Mouse (Mus musculus) G1E (cell line): ENCODE data around the gene Vwce.

Experiments
- CTCF ChIP-seq: IDR thresholded peaks from 2 replicates; pipeline ENCODE4 v1.5.1; 2012; ENCODE audit warnings: low read depth, low read length, inconsistent platforms, mixed read lengths
- GATA1 ChIP-seq: IDR thresholded peaks from 2 replicates; pipeline ENCODE4 v1.6.1; 2012; ENCODE audit warnings: borderline replicate concordance, low read length, inconsistent platforms, mixed read lengths
- POLR2AphosphoS5 ChIP-seq: IDR thresholded peaks from 2 replicates; pipeline ENCODE4 v1.6.1; 2012; ENCODE audit warnings: low read depth, low read length, inconsistent platforms; ENCODE audit not compliant: insufficient replicate concordance
- TAL1 ChIP-seq: conservative IDR thresholded peaks from 2 replicates; pipeline ENCODE4 v1.6.1; 2012; ENCODE audit warnings: low read depth, low read length, inconsistent platforms, mixed read lengths

DNA sequence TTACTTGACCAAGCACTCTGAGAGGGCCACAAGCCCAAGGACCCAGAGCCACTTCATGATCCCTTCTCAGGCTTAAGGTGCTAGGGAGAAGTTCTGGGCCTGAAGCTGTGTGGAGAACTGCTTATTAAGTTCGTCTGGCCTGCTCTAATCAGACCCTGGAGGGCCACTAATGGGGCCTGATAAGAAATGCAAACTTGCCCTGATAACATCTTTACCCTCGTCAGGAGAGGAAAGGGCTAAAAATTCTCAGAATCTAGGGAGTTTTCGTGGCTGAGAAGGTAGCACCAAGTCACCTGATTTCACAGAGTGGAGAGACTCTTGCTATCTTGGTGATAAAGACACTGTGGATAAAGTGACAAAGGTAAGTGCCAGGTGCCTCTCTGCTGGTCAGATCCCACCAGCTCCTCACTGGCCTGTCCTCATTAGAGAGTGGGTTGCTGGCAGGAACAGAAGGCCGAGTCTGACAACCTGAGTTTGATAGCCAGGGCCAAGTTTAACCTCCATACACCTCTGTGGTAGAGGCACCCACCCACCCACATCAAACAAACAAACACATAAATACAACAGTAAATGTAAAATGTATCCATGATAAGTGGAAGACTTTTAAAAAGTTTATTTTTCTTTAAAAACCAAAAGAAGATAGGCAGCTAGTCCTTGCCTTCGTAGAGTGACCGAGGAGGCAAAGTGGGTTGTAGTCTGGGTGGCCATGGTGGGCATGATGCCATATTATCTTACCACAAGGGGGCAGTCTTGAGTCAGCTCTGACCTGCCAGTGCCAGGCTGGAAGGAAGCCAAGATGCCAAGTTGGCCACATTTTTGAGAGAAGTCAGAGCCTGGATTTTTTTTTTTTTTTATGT lies 44.1 kb downstream of the Vwce start, which contains the start of gene Pga5:
- TF ChIP-seq CTCF (peak; percentile 75), TAL1 (peak; percentile 49), GATA1 (no peak), POLR2AphosphoS5 (no peak)
